Mouse (Mus musculus): ENCODE results near the gene Slc22a6.

DNA sequence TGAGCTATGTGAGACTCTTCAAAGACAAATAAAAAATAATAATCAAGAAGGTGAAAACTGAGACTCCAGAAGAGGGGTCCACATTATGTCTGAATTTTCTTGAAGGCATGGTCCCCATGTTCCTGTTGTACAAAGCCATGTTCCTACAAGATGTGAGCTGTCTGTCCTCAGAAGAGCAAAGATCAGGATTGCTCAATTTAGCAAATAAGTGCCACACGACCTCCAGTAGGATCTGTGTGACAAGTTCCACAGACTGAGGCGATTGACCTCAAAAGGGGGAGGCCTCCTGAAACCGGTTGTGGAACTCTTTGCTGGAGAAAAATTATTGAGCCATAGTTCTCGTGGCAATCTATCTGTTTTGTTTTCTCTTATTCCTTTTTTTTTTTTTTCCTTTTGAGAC is 1.5 kb upstream of the Slc22a6 start:
- TF ChIP-seq POLR2A (IDR thresholded peaks at IDR 0.05; ENCODE audit: extremely low read depth, insufficient read depth, low read length), result no peak
- TF ChIP-seq CTCF (IDR thresholded peaks at IDR 0.05; ENCODE audit: extremely low read depth, insufficient read depth, low read length), result no peak
